Mouse (Mus musculus) WW6 (cell line): ENCODE data around the gene Gtpbp8.

ENCODE experiments used
- DNase-seq: peaks from one replicate; pipeline ENCODE4 v3.0.0-alpha.2; 2013; ENCODE audit warnings: low read depth, low spot score

Gene Gtpbp8

DNA sequence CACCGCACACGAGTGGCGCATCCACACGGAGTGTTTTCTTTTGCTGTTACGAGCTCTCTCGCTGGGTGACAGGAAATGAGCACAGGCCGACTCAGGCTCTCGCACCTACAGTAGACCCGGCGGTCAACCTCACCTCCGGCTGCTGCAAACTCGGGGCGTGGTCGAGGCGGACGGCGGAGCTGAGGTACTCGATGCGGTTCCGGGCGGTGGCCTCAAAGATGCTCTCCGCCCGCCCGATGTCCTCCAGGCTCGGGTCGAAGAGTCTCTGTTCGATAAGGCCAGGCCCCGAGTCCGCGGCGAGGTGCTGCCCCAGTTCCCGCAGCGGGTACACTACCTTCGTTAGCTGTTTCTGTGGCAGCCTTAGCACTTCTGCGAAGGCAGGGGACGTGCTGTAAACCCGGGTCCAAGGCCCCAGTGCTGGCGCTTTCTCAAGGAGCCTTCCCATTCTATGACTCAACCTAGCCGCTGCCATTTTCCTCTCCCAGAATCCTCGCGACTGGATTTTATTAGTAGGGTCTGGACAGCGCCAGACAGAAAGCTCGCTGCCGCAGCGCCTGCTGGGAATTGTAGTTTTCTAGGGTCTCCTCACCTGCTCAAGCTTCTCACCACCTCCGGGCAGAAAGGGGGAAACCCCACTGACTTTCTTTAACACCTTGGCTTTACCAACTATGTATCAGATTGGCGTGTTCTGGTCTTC lies at the start of gene Gtpbp8:
TSS of gene Gtpbp8 (minus strand) at position 498 of the 697 bp plus-strand sequence.
- DNase-seq: peak; percentile 50

DNA sequence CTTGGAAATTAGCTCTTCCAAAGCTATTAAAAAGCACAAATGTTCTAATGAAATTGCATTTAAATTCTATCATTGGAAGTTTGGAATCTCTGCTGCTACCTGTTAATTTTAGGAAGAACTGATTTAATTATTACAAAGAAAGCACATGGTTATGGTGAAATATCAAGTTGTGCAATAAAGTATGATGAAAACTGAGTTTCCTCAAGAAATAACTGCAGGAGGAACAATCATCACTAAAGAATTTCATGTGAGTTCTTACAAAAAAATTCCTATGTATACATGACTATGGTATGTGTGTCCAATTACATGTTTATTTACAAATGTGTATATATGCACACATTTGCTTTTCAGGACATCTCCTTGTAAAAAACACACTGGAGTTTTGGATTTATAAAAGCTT lies 48.3 kb upstream of the Gtpbp8 start:
- DNase-seq: no peak

DNA sequence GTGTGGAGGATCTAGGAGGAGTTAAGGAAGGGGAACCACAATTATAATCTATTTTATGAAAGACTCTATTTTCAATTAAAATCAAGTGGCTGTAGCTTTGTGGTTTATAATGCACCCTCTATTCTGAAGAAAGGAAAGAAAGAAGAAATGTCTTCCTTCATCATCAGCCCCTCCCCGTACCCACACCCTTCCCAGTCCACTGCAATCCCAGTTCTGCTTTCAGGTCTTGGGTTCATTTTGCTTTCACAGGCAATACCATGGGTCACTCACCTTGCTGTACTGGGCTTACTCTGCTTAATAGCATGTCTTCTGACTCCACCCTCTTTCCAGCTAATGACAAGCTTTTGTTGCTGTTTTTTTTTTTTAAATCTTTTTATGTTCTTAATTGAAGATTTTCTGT lies 40.8 kb upstream of the Gtpbp8 start:
- no peak for DNase-seq

DNA sequence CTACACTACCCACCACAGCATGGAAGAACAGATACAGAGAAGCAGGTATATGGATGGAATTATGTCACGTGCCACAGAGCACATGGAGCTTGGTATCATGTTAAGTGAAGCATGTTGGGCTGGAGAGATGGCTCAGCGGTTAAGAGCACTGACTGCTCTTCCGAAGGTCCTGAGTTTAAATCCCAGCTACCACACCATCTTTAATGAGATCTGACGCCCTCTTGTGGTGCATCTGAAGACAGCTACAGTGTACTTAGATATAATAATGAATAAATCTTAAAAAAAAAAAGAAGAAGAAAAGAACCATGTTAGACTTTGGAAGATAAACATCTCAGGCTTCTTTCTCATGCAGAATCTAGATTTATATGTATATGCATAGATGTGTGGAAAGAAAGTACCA lies 34.6 kb upstream of the Gtpbp8 start:
- no peak for DNase-seq

DNA sequence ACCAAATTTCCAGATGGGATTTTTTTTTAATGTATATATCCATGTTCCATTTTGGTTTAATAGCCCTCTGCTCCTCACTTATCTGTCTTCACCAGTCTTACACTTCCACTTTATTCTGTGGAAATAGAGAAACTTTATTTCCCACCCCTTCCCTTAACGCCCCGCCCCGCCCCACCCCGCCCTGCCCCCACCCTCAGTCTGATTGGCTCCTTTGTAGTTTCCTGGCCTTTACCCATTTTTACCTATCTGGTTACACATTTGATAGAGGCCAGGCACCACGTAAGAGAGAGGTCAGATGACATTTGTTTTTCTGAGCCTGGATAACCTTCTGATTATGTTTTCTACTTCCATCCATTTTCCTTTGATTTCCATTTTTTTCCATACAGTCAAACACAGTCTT lies 33.3 kb upstream of the Gtpbp8 start:
- no peak for DNase-seq

DNA sequence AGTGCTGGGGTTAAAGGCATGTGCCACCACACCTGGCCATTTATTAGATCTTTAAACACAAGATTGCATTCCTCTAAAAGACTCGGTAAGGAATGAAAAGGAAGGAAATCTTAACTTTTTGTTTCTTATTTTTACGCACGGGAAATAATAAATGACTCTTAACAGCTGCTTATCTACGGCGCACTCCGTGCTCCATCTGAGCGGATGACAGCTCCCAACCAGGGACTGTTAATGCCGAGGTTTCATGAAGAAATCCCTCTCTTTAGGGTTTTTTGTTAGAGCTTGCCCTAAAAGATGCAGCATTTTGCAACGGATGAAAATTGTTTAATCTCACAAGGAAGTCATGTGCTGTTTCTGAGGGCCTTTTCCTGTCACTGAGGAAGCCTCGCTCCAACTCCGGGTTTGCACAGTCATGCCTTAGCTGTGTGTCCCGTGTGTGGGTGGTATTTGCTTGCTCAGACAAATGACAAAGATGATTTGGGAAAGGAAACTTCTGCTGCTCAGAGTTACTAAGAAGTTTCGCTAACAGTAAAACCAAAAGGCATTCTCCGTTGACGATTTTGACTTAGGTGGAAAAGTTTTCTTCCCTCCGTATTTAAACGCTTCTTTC lies 32.5 kb upstream of the Gtpbp8 start:
- no peak for DNase-seq

DNA sequence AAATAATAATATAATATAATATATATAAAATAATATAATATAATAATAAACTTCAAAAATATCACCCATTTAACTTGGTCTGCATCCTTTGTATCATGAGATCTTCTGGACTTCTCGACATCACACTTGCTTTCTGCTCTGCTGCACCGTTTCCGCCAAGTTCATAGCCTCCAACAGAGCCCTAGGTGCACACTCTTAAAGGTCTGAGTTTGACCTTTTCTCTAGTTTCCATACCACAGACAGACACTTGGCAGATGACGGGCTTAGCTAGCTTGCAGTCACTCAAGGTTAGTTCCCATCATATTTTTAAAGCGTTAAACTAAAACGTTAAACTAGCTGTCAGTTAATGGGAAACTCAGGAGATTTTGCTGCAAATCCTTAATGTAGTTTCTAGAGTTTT lies 28.0 kb upstream of the Gtpbp8 start:
- DNase-seq: no peak

DNA sequence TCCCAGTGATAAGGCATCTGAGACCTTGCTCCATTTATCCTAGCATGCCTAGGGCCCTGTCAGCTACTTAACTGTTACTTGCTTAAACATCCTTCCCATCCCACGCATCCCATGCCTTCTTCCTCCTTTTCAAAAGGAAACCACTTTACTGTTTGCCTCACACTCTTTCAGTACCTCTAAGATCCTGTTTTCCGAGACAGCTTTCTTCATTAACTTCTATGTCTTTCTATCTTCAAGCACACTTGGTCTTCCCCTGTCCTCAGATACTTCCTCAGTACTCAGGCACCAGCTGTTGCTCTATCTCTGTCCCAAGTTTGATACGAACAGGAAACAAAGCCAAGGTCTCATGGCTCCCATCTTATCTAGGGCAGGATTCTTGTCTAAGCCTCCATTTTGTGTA lies 27.5 kb upstream of the Gtpbp8 start:
- no peak for DNase-seq

DNA sequence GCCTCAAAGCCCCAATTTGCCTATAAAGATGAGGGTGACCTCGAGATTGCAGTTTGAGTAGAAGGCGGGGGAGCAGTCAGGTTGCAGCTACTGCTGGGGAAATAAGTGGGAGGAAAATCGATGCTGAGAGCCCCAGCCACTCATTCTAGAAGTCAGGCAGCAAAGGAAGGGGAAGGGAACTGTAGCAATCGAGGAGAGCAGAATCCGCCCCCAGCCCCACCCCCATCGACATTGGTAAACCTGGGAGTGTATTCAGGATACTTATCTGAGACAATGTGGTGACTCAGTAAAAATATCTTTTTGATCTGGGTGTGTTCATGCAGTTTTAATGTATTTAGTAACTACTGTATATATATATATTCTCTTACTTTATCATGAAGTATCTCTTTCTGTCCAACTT lies 26.4 kb upstream of the Gtpbp8 start:
- no peak for DNase-seq

DNA sequence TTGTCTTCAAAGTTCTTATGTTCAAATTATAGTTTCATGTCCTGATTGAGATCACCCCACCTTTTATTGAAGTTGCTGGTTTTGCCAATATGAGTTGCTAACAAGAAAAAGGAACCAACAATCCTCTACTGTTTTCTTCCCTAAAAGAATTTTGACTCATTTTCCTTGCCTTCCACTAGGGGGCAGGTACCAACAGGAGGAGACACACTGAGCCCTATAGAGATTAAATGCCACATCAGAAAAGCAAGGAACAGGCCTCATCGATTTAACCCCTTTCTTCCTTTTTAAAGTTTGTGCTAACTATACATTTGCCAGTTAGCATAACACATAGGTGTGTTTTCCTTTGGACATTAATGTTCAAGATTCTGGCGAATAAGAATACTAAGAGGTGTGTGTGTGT lies 21.8 kb upstream of the Gtpbp8 start:
- no peak for DNase-seq

DNA sequence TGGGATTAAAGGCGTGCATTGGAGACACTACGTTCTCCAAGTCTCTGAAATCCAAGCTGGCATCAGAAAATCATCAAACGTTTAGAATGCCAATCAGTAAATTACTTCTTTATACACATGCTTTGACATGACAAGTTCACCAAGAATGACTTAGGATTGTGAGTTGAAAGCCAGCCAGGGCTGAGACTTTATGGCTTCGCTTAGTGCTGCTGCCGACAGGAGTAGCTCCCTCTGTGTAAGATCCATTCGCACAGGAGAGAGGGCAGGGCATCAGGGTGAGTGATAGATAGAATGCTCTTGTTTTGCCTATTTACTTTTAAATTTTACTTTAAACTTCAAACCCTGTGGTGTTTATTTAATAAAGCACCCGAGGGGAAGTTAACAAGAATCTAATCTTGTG lies 21.3 kb upstream of the Gtpbp8 start:
- DNase-seq: no peak

DNA sequence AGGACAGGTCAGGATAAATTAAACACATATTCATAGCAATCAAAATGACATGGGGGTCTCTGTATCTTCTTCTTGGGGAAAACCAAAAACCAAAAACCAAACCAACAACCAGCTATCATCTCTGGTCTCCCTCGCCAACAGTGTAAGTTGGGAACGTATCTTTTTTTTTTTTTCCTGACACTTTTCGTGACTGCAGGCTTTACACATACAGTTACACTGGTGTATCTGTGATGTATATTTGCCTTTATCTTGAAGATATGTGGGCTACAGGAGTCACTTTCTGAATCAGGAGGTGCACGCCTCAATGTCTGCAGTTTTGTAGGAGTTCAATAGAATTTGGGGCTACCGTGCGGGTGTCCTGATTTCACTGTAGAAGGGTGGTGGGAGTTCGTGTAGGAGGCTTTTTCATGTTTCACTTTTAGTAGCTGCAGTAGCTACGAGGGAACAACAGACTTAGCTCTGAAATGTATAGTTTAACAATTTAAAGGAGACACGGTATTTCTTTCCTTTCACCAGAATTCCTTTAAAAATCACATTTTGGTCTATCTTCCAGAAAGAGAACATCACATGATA lies 20.2 kb upstream of the Gtpbp8 start:
- DNase-seq: no peak

DNA sequence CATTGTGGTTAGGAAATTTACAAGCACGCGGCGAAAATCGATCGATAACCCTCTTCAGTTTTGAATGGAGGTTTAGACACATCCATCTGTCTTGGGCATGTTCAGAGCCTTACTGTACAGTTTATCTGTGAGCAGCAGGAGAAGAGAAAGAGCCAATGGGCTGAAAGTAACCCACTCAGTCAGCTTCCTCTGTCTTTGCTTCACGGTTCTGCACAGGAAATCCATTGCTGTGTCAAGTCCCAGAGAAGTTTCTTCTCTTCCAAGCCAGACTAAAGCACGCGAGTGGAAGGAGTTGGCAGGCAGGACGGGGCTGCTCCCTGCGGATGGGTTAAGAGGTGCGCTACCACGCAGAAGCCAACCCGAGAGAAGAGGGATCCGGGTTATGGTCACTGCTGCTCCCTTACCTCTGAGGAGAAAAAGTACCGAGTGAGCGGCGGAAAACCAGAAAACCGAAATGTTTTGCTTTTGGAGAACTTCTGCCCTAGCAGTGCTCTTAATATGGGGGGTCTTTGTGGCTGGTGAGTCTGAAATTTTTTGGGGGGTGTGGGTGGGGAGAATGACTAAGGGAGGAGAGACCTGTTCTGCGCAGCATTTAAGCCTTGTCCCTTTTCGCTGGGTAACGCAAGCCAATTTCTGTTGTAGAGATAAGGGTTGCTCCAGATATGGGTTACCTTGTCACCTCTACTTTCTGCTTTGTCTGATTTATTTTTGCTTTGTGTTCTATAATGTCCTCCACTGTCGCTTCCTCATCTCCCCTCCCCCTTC lies 19.6 kb upstream of the Gtpbp8 start, which contains the start of gene Cd200r1:
TSS of gene Cd200r1 (plus strand) at position 182 of the 765 bp plus-strand sequence.
- DNase-seq: no peak

DNA sequence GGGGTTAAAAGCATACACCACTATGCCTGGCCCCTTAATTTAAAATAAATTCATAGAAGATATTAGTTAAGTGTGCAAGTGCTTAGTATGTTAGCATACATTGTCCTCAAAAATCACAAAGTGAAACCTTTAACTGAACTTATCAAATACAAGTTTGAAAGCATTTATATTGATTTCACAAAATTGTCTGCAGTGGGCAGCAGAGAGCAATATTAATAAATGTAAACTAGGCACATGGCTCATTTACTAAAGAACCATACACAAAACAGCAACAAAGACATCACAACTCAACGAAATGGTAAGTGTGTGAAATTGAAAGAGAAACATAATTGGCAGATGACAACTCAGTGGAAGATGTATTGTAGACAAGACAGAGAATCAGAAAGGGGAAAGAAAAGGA lies 15.6 kb upstream of the Gtpbp8 start:
- DNase-seq: no peak

DNA sequence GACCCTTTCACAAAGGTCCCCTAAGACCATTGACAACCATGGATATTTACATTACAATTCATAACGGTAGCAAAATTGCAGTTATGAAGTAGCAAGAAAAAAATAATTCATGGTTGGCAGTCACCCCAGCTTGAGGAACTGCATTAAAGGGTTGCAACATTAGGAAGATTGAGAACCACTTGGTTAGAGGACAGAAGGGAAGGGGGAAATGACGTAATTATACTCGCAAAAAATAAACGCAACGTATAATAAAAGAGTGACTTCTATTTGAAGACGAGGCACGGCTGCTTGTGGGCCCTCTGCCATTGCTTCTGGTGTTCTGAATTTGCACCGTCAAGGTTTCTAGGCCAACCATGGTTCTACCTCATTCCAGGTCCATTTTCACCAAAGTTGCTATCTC lies 11.5 kb upstream of the Gtpbp8 start:
- no peak for DNase-seq

DNA sequence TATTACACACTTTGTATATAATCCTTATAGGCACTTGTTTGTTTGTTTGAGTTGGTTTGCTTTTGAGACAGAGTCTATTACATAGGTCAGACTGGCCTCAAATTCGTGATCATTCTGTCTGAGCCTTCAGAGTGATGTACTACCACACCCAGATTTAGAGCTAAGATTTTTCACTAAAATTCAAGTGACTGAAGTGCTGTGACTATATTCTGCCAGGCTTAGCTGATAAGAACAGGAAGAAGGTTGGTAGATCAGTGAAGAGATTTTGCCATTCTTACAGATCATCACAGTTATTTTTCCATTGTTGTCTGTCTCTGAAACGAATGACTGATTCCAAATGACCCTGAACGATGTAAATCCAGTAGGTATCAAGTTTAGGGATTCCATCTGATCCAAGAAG lies 1.8 kb upstream of the Gtpbp8 start:
- DNase-seq: no peak

DNA sequence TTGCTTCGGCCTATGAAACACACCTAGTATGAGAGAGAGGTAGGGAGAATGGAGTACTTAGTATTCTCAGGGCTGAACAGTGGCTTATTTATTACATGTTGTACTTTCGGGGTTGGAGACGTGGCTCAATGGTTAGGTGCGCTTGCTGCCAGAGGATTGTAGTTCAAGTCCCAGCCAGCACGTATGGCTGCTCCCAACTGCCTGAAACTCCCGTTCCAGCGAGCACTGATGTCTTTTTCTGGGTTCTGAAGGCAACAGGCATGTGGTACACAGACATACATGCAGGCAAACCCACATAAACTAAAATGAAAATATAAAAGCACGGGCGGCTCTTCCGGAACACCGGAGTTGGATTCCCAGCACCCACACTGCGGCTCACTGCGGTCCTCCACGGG lies 695 bp downstream of the Gtpbp8 start:
- DNase-seq: no peak

DNA sequence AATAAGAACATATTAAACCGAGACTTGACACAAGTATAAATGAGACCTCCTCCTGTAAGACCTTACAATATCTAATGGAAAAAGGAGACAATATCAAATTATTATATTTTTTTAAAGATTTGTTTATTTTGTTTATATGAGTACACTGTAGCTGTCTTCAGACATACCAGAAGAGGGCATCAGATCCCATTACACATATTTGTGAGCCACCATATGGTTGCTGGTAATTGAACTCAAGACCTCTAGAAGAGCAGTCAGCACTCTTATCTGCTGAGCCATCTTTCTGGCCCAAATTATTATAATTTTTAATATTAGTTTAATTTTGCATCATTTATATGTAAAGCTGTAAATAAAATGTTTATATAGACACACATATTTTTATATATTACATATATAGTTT lies 3.4 kb downstream of the Gtpbp8 start:
- no peak for DNase-seq

DNA sequence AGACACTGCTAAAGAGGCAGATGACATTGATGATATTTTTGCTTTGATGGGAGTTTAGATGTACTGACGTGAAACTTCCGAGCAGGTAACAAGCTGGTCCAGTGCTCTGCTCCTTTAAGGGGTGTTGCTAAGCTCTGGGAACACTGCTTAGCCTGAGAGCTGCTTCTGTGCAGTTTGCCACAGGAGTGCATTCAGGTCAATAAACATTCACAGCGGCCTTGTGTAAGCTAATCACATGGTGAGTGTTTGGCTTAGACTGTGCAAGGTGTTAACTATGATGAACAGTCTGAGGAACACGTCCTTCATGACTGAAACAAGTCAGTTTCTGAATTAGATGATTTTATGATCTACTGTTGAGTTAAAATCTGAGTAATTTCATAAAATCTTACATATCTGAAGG lies 10.0 kb downstream of the Gtpbp8 start:
- no peak for DNase-seq

DNA sequence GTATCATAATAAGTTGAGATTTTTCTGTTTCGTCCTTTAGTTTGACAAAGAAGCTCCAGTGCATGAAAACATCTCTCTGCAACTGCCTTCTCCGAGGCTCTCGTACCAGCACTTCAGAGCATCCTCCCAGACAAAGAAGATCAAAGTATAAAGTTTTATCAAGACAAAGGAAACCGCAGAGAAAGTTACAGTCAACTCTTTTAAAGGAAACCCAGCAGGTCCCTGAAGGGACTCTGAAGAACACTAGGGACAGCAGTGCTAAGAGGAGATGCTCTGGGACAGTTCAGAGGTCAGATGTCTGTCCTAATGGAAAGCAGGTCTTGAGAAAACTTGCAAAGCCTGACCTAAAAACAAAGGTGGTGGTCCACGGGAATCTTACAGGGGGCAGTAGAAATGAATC lies 10.5 kb downstream of the Gtpbp8 start:
- DNase-seq: no peak

DNA sequence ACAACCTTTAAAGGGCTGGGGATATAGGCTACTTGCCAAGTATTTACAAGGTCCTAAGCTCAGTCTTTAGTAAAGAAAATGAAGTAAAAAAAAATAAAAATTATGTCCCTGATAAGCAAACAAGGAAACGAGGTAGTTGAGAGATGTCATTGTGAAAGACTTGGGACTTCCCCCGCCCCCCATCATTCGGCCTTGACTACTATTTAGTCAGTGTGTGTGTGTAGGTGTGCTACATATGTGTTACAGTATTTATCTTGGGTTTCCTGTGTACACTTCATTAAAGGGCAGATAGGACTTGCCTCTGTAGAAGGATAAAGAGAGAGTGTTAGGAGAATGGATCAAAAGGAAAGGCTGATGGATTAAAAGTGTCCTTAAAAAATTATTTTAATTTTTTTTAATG lies 12.1 kb downstream of the Gtpbp8 start:
- DNase-seq: no peak

DNA sequence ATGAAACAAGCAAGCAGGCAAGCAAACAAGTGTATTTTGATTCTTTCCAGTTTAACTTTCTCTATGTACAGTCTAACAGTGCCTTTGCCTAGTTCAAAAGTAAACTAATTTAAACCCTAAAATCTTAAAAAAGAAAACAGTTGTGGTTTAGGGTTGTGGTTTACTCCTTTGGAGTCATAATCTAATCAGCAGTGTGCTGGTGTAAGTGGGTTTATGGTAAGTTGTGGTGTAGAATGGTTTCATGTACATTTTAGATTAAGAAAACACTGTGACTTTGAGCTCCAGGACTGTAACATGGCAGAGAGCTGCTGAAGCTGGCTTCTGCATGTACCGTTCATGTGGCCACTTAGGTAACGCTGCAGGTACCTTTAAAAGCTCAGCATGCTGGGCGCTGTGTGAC lies 18.6 kb downstream of the Gtpbp8 start:
- no peak for DNase-seq
